Mouse (Mus musculus) intestine, postnatal 0 days (tissue): ENCODE results near the gene Fars2. TPM values are rescaled to one million over a fixed set of nuclear protein-coding genes. Genes with fewer than 3 reads are reported as not detected.

Source experiments
- ATAC-seq: fragments of 200-750 bp; cut with Nextera tagmentation; 2 replicates; pipeline ENCODE4 v1.8.0; 2017; ENCODE audit warnings: mild to moderate bottlenecking, moderate TSS enrichment, moderate library complexity
- H3K27ac ChIP-seq: fragments of 300-500 bp; sonication (generic); 2 replicates; pipeline ENCODE4 v1.5.1; 2014; ENCODE audit warnings: mild to moderate bottlenecking, low read depth, low read length, moderate library complexity
- H3K27me3 ChIP-seq: fragments of 300-500 bp; sonication (generic); replicated peaks from 2 replicates; pipeline ENCODE4 v1.6.1; 2014; ENCODE audit warnings: low read length, mixed read lengths; ENCODE audit not compliant: control insufficient read depth, insufficient read depth
- H3K36me3 ChIP-seq: fragments of 300-500 bp; sonication (generic); 2 replicates; pipeline ENCODE4 v1.6.1; 2014; ENCODE audit warnings: mild to moderate bottlenecking, moderate library complexity; ENCODE audit not compliant: control insufficient read depth, insufficient read depth
- H3K4me1 ChIP-seq: fragments of 300-500 bp; sonication (generic); replicated peaks from 2 replicates; pipeline ENCODE4 v1.6.1; 2014; ENCODE audit warnings: antibody characterized with exemption, low read length, mixed read lengths; ENCODE audit not compliant: control insufficient read depth, insufficient read depth
- H3K4me2 ChIP-seq: fragments of 300-500 bp; sonication (generic); replicated peaks from 2 replicates; pipeline ENCODE4 v1.6.1; 2014; ENCODE audit warnings: low read depth, mild to moderate bottlenecking, moderate library complexity
- H3K4me3 ChIP-seq: fragments of 300-500 bp; sonication (generic); 2 replicates; pipeline ENCODE4 v1.5.1; 2014; ENCODE audit warnings: low read depth, low read length
- H3K9ac ChIP-seq: fragments of 300-500 bp; sonication (generic); 2 replicates; pipeline ENCODE4 v1.6.1; 2014; ENCODE audit warnings: mild to moderate bottlenecking, low read depth, low read length
- H3K9me3 ChIP-seq: fragments of 300-500 bp; sonication (generic); 2 replicates; pipeline ENCODE4 v1.6.1; 2016; ENCODE audit warnings: mixed run types; ENCODE audit not compliant: control insufficient read depth
- CTCF ChIP-seq: sonication (generic); IDR thresholded peaks from 2 replicates; pipeline ENCODE4 v1.5.1; 2016; ENCODE audit warnings: low read depth, mild to moderate bottlenecking, control low read depth, antibody characterized with exemption, moderate library complexity
- WGBS: fragments of 180-500 bp; shearing (Covaris S2); extraction: QIAGEN DNeasy Blood & Tissue Kit; methylation state at CpG from one replicate; pipeline ENCODE4 v1.1.7; 2014; 5-methylcytosine and 5-hydroxymethylcytosine counted together
- polyA plus RNA-seq: library from polyadenylated mRNA; unstranded; fragments of >200 nt; fragmentation: Nextera tagmentation; extraction: Ambion mirVana; gene quantifications from 2 replicates; pipeline ENCODE4 v1.2.1, GENCODE M21; 2015

Fars2 gene
- polyA plus RNA-seq, 1 experiment from 2014 or later, result 29.8 TPM

GRCm38 (mm10) chr13:36430420-36431114 lies 313.4 kb downstream of the Fars2 start:
- Histone ChIP-seq H3K9ac (no peak overlapping the region), H3K27ac (no peak overlapping the region), H3K9me3 (no peaks in the 10 kb centered on the region), H3K4me1 (no peaks in the 10 kb centered on the region), H3K4me3 (no peak overlapping the region), H3K4me2 (no peak overlapping the region), H3K27me3 (no peaks in the 10 kb centered on the region), H3K36me3 (no peaks in the 10 kb centered on the region)
- no peak for TF ChIP-seq CTCF
- ATAC-seq, result no peak
- 74% methylated on average over 6 of the region's 6 CpGs for WGBS

GRCm38 (mm10) chr13:36431974-36432518 lies 314.8 kb downstream of the Fars2 start:
- no peaks in the 10 kb centered on the region for H3K36me3 ChIP-seq
- H3K4me3 ChIP-seq, result no peak overlapping the region
- TF ChIP-seq CTCF, result no peak
- WGBS, result 65% methylated on average over 8 of the region's 8 CpGs
- no peak for ATAC-seq
- H3K4me1 ChIP-seq, result no peaks in the 10 kb centered on the region
- H3K9ac ChIP-seq, result no peak overlapping the region
- H3K27ac ChIP-seq, result no peak overlapping the region
- H3K4me2 ChIP-seq, result no peak overlapping the region
- H3K9me3 ChIP-seq, result no peaks in the 10 kb centered on the region
- no peaks in the 10 kb centered on the region for H3K27me3 ChIP-seq

DNA sequence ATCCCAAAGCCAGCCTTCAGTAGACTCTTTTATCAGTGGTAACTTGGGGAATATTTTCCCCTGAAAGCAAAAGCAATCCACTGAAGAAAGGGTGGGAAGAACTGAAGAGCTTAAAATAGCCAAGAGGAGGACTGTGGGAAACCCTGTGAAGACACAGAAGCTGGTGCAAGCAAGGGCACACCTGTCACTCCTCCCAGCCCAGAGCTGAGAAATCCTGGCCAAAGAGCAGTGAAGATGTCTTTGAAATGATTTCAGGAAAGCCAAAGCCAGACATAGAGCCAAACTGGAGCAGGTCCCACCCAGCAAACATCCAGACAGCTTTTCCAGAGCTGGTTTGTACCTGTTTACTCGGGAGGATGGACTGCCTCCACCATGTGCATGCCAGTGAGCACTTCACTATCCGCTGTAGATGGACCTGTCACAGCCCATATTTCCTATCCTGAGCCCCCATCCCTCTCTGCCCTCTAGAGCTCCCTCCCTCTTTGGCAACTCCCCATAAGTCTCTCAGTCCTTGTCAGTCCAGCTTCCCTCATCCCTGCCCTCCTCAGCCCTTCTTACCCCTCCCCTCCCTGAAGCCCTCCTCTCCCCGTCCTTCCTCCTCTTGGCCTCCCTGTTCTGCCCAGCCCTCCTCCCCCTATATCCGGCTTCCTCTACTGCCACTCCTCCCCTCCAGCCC lies 327.7 kb downstream of the Fars2 start:
- WGBS, result 61% methylated on average over 4 of the region's 4 CpGs
- H3K4me2 ChIP-seq, result no peak overlapping the region
- H3K27me3 ChIP-seq, result no peaks in the 10 kb centered on the region
- no peaks in the 10 kb centered on the region for H3K36me3 ChIP-seq
- H3K4me3 ChIP-seq, result no peak overlapping the region
- no peak overlapping the region for H3K27ac ChIP-seq
- no peak for TF ChIP-seq CTCF
- no peak overlapping the region for H3K9ac ChIP-seq
- no peaks in the 10 kb centered on the region for H3K4me1 ChIP-seq
- no peak for ATAC-seq
- H3K9me3 ChIP-seq, result no peaks in the 10 kb centered on the region

DNA sequence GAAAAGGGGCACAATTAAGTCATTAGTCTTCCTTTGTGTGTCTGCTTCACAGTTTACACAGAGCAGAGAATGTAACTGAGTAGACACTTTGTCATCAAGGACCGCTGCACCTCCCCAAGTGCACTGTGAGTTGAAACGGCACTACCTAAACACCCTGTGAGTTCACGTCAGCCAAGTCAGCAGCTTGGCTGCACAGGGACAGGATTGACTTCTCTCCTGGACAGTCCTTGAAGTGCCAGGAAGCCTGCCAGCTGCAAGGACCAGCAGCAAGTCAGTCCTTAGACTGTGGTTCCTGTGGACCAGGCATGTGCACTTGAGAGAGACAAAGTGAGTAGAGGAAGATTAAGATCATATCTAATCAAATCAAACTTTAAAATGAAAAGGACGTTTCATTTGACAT lies 330.7 kb downstream of the Fars2 start:
- H3K4me3 ChIP-seq, result no peak overlapping the region
- H3K36me3 ChIP-seq, result no peaks in the 10 kb centered on the region
- H3K27me3 ChIP-seq, result no peaks in the 10 kb centered on the region
- no peak overlapping the region for H3K4me2 ChIP-seq
- H3K27ac ChIP-seq, result no peak overlapping the region
- H3K9ac ChIP-seq, result no peak overlapping the region
- no peaks in the 10 kb centered on the region for H3K9me3 ChIP-seq
- no peak for TF ChIP-seq CTCF
- no peaks in the 10 kb centered on the region for H3K4me1 ChIP-seq
- no peak for ATAC-seq
- WGBS, result 57% methylated on average over 4 of the region's 4 CpGs

DNA sequence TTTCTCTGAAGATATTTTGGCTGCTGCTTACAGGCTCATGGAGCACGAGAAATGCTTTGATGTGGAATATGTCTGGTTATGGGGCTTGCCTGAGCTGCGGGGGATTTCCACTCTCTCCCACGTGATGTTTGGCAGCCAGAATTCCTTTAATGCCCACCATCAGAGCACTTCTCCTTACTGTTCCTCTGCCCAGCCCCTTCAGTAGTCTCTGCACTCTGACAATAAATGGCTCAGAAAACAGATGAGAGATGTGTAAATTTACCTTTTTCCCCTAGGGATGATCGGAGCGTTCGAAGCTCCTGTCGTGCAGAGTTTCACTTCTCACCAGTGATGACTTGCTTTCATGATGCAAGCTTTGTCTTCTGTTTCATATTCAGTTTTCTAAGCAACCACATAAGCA lies 331.4 kb downstream of the Fars2 start:
- no peak for ATAC-seq
- no peak overlapping the region for H3K4me3 ChIP-seq
- H3K4me2 ChIP-seq, result no peak overlapping the region
- no peaks in the 10 kb centered on the region for H3K36me3 ChIP-seq
- 82% methylated on average over 7 of the region's 7 CpGs for whole genome bisulfite sequencing
- no peak overlapping the region for H3K9ac ChIP-seq
- H3K27ac ChIP-seq, result no peak overlapping the region
- H3K9me3 ChIP-seq, result no peaks in the 10 kb centered on the region
- TF ChIP-seq CTCF, result no peak
- no peaks in the 10 kb centered on the region for H3K27me3 ChIP-seq
- H3K4me1 ChIP-seq, result no peaks in the 10 kb centered on the region

- no peaks in the 10 kb centered on the region for H3K27me3 ChIP-seq
- H3K9ac ChIP-seq, result no peak overlapping the region
- WGBS, result 82% methylated on average over 3 of the region's 3 CpGs
- no peak overlapping the region for H3K27ac ChIP-seq
- ATAC-seq, result no peak
- H3K9me3 ChIP-seq, result no peaks in the 10 kb centered on the region
- H3K4me3 ChIP-seq, result no peak overlapping the region
- H3K36me3 ChIP-seq, result no peaks in the 10 kb centered on the region
- H3K4me1 ChIP-seq, result no peaks in the 10 kb centered on the region
- no peak overlapping the region for H3K4me2 ChIP-seq
- no peak for TF ChIP-seq CTCF
These were observed 334.2 kb downstream of the Fars2 start for GRCm38 (mm10) chr13:36451437-36451836.
